Comparison of ENCODE assay signal across 19 mouse cellular contexts in the genomic region with DNA sequence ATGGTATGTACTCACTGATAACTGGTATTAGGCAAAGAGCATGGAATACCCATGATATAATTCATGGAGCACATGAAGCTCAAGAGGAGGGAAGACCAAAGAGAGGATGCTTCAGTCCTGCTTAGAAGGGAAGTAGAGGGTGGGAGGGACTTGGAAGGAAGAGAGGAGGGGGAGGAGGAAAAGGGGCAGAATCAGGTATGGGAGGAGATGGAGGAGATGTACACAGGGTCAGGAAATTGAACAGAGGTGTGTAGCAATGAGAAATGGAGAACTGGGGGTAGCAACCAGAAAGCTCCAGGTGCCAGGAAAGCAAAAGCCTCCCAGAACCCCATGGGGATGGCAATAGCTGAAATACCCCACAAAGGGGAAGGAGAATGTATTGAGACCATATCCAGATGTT. TPM values are rescaled to one million over a fixed set of nuclear protein-coding genes. Genes with fewer than 3 reads are reported as not detected.
DNase-seq lines count a peak whose midpoint lies in the region; ATAC-seq lines count a peak whose summit lies in the region.
"Had no signal": no experiment of that assay in that cellular context is flagged by ENCODE, and none has a peak within 500 bp of the region (broad histone marks: within the 10 kb centered on the region; RNA-seq: fewer than 3 reads in every experiment).

No protein-coding gene starts in this region.

- no peak overlapping the region for H3K4me2 ChIP-seq in midbrain, embryonic 11.5 days
- no peak overlapping the region for H3K4me2 ChIP-seq in midbrain, embryonic 15.5 days

- H3K4me3 ChIP-seq in midbrain, embryonic 11.5 days (ENCODE audit: low read depth, low read length), result no peak overlapping the region
- H3K4me3 ChIP-seq in midbrain, embryonic 15.5 days, result no peak overlapping the region

- DNase-seq in heart, adult 11 months, result peak; percentile 54
- no peak for DNase-seq in heart, postnatal 10 days
- peak; percentile 54 for DNase-seq in midbrain, embryonic 11.5 days (ENCODE audit: low spot score, missing footprints)
- DNase-seq: adrenal gland, adult 2 months; adrenal gland, adult 8-10 months; adrenal gland, postnatal 10 days; adrenal gland, postnatal 14 days; adrenal gland, postnatal 25 days; adrenal gland, postnatal 36 days; B cell, adult 2 months; cerebellum, adult 11 months; cerebellum, adult 11-12 months; cerebellum, adult 18-20 months had no signal

- no peak overlapping the region for H3K9ac ChIP-seq in midbrain, embryonic 11.5 days (ENCODE audit: low read length)
- H3K9ac ChIP-seq in midbrain, embryonic 15.5 days, result no peak overlapping the region

- no peaks in the 10 kb centered on the region for H3K27me3 ChIP-seq in midbrain, embryonic 11.5 days (ENCODE audit: control insufficient read depth, insufficient read depth, low read length)
- H3K27me3 ChIP-seq in midbrain, embryonic 15.5 days (replicated peaks), result no peaks in the 10 kb centered on the region
- H3K27me3 ChIP-seq: CH12.LX, Patski had no signal

- peaks cover 3% of the 10 kb centered on the region; the same call in 1 of the 2 replicates for H3K4me1 ChIP-seq in midbrain, embryonic 11.5 days (ENCODE audit: control insufficient read depth, insufficient read depth, low read length)
- peaks cover 44% of the 10 kb centered on the region for H3K4me1 ChIP-seq in midbrain, embryonic 15.5 days

- no peaks in the 10 kb centered on the region for H3K9me3 ChIP-seq in midbrain, embryonic 11.5 days (ENCODE audit: control insufficient read depth, low read length)
- no peaks in the 10 kb centered on the region for H3K9me3 ChIP-seq in midbrain, embryonic 15.5 days
- H3K9me3 ChIP-seq: G1E had no signal

- no peaks in the 10 kb centered on the region for H3K36me3 ChIP-seq in midbrain, embryonic 11.5 days (ENCODE audit: control insufficient read depth, insufficient read depth, low read length)
- no peaks in the 10 kb centered on the region for H3K36me3 ChIP-seq in midbrain, embryonic 15.5 days (replicated peaks)

- ATAC-seq in midbrain, embryonic 11.5 days (ENCODE audit: low FRiP score), result no peak
- no peak for ATAC-seq in midbrain, embryonic 15.5 days (replicated peaks)
- ATAC-seq: activated CD4-positive, CD25-positive, alpha-beta regulatory T cell, adult 4 months; CD4-positive, CD25-positive, alpha-beta regulatory T cell, adult 4 months; Patski had no signal

- intact Hi-C loops in heart, postnatal 10 days (cut with DNase I), result no loop called here

- H3K27ac ChIP-seq in midbrain, embryonic 11.5 days (ENCODE audit: low read depth, low read length), result no peak overlapping the region
- no peak overlapping the region; the same call in 1 of the 2 replicates for H3K27ac ChIP-seq in midbrain, embryonic 15.5 days

RNA-seq across cellular contexts. Expression of a gene that starts 37.2 kb away (rescaled TPM):
- total RNA-seq in heart, postnatal 10 days (2021), result 10 to 100 TPM; 32.2 to 33.9 TPM
- polyA plus RNA-seq in midbrain, embryonic 11.5 days (2014; fragmentation: Nextera tagmentation; extraction: Ambion mirVana), result 14.6 and 15.1 TPM in 2 replicates
- 32.5 and 35.4 TPM in 2 replicates for polyA plus RNA-seq in midbrain, embryonic 15.5 days (2015; fragmentation: Nextera tagmentation; extraction: Ambion mirVana)

Comparison
In these comparisons a context has a peak if more than half of its experiments do, and no peak if none do; other contexts are left out.
1. DNase-seq: peak in heart, adult 11 months (single experiment) and midbrain, embryonic 11.5 days (single experiment); none in heart, postnatal 10 days (0 of 2).